Mouse (Mus musculus) kidney, adult 9 months (tissue): ENCODE results near the gene Vps37d.

Source experiments
- DNase-seq: peaks from one replicate; pipeline ENCODE4 v3.0.0; 2022

The Vps37d gene

DNA sequence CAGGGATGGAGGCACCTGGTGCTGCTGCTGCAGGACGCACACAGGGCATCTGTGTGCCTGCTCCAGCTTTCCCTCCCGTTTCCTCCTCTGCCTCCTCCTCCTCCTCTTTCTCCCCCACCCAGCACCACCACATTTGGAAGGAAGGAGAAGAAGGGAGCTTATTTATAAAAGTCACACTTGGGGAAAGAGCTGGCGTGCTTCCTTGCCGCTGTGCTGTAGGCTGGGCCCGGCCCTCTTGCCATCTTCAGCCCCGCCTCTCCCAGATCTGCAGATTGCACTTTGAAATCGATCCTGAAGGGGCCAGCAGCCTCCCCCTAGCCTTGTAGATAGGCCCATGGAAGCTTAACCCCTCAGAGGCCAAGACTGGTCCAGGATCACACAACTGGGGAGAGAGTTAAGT is 52.2 kb downstream of the Vps37d start:
- no peak for DNase-seq

GRCm38 (mm10) chr5:135024665-135025224 is 53.3 kb downstream of the Vps37d start:
- no peak for DNase-seq

DNA sequence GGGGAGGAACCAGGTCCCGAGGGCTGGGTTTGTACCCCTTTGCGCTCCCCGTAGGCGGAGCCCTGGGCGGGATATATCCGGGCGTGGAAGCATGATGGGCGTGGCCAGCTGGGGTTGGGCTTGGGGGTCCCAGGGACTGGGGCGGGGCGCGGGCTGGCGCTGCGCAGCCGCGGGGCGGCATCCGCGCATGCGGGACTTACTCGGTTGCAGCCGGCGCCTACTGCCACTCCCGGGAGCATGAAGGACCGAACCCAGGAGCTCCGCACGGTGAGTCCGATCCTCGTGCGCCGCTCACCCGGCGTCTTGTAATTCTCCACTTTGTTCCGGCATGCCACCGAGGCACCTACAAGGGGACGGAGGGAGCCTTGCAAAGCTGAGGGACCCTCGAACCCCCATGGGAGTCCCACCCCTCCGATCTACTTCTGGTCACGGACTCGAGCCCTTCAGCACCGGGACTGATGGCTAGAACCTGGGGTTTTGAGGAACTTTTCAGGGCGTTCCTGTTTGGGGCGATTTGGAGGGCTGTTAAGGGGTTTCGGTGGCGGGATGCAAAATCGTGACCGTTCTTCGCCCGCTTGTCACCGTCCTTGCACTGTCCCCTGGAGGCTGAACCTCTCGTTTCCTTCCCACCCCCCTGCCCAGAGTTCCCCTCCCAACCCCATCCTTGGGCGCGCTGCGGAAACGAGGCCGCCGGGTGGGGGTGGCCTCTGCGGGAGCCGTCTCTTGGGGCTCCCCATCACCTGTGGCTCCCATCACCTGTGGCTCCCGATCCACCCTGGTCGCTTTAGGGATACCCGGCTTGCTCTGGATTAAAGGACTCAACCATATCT is 54.5 kb downstream of the Vps37d start, which contains the start of gene Stx1a:
Stx1a (plus strand) TSS at position 139 of the 830 bp plus-strand sequence.
- peak; percentile 76 for DNase-seq
